Comparison of ENCODE assay signal across 9 mouse cellular contexts in the genomic region with DNA sequence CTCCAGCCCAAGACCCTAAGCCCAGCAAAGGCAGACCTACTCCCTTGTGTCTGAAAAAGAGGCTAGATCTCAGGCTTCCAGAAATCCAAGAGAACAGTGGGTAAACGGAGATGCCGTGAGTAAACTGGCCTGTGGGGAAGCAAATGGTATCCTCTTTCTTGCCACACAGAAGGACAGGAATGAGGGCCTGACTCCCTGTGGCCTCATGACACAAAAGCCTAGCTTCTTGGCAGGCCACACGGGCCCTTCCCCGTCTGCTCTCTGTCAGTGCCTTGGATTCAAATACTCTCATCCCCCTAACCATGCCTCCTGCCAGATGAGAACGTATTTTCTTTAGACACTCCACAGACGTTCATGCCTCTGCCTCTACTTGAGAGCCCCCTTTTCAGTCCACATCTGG.
A peak's percentile ranks its signal among the peaks of the same experiment; 100 is the strongest.
DNase-seq lines count a peak whose midpoint lies in the region; ATAC-seq and TF ChIP-seq lines count a peak whose summit lies in the region.
"Had no signal": no experiment of that assay in that cellular context is flagged by ENCODE, and none has a peak within 500 bp of the region (broad histone marks: within the 10 kb centered on the region; RNA-seq: fewer than 3 reads in every experiment).

No protein-coding gene starts in this region.

- no peak for TF ChIP-seq EP300 in liver, postnatal 0 days (IDR thresholded peaks at IDR 0.05; ENCODE audit: low read depth)

- WGBS in liver, embryonic 11.5 days: 56% methylated on average over 6 of the region's 6 CpGs
- 61% methylated on average over 6 of the region's 6 CpGs for WGBS in liver, postnatal 0 days (ENCODE audit: insufficient replicate concordance)
- WGBS in heart, embryonic 13.5 days: 31% methylated on average over 6 of the region's 6 CpGs
- WGBS in neural tube, embryonic 11.5 days: 34% methylated on average over 6 of the region's 6 CpGs

- no peak for ATAC-seq in liver, embryonic 11.5 days (replicated peaks; ENCODE audit: low FRiP score)
- ATAC-seq in liver, postnatal 0 days: no peak
- no peak for ATAC-seq in heart, embryonic 13.5 days (ENCODE audit: extremely low read depth, insufficient number of reproducible peaks, low FRiP score, low TSS enrichment)
- no peak for ATAC-seq in neural tube, embryonic 11.5 days (ENCODE audit: insufficient read depth, low FRiP score, low TSS enrichment)

- DNase-seq in embryo, embryonic 11 days: peak; percentile 32
- DNase-seq in embryo, embryonic 9.5 days (ENCODE audit: extremely low spot score): no peak
- DNase-seq in liver, embryonic 11.5 days (ENCODE audit: low spot score): no peak
- no peak for DNase-seq in liver, postnatal 0 days
- no peak for DNase-seq in neural tube, embryonic 11.5 days (ENCODE audit: low spot score)
- DNase-seq in left cerebral cortex, adult 9 months (ENCODE audit: low spot score in 2 of 2): no peak
- DNase-seq in frontal cortex, postnatal 10 days (ENCODE audit: low spot score in 2 of 2): no peak
- DNase-seq: liver, embryonic 13.5 days had no signal

- H3K4me2 ChIP-seq in liver, embryonic 11.5 days: no peak overlapping the region
- no peak overlapping the region for H3K4me2 ChIP-seq in liver, postnatal 0 days (ENCODE audit: low read depth, low read length)
- no peak overlapping the region for H3K4me2 ChIP-seq in heart, embryonic 13.5 days
- H3K4me2 ChIP-seq in neural tube, embryonic 11.5 days (ENCODE audit: low read depth): no peak overlapping the region
- H3K4me2 ChIP-seq: liver, embryonic 13.5 days had no signal

- no peak overlapping the region for H3K4me3 ChIP-seq in liver, embryonic 11.5 days (ENCODE audit: low read depth, low read length)
- H3K4me3 ChIP-seq in liver, postnatal 0 days (ENCODE audit: low read depth, low read length): no peak overlapping the region
- no peak overlapping the region for H3K4me3 ChIP-seq in heart, embryonic 13.5 days
- no peak overlapping the region for H3K4me3 ChIP-seq in neural tube, embryonic 11.5 days (ENCODE audit: low read depth, low read length)
- H3K4me3 ChIP-seq: liver, embryonic 13.5 days had no signal

- 0 out of 2 replicates have a peak, but pooled peaks cover 2% of the 10 kb centered on the region for H3K4me1 ChIP-seq in liver, embryonic 11.5 days (replicated peaks; ENCODE audit: control insufficient read depth, insufficient read depth, low read length)
- H3K4me1 ChIP-seq in liver, postnatal 0 days (ENCODE audit: insufficient read depth): no peaks in the 10 kb centered on the region
- H3K4me1 ChIP-seq in heart, embryonic 13.5 days: peaks cover 39% of the 10 kb centered on the region
- peaks cover 4% of the 10 kb centered on the region; the same call in 1 of the 2 replicates for H3K4me1 ChIP-seq in neural tube, embryonic 11.5 days (ENCODE audit: control insufficient read depth, insufficient read depth, low read length)
- H3K4me1 ChIP-seq: liver, embryonic 13.5 days had no signal

- no peaks in the 10 kb centered on the region for H3K36me3 ChIP-seq in liver, embryonic 11.5 days (ENCODE audit: control insufficient read depth, insufficient read depth, low read length)
- H3K36me3 ChIP-seq in liver, postnatal 0 days (replicated peaks; ENCODE audit: insufficient read depth, low read length): no peaks in the 10 kb centered on the region
- no peaks in the 10 kb centered on the region for H3K36me3 ChIP-seq in heart, embryonic 13.5 days
- H3K36me3 ChIP-seq in neural tube, embryonic 11.5 days (ENCODE audit: control insufficient read depth, insufficient read depth, low read length): no peaks in the 10 kb centered on the region
- H3K36me3 ChIP-seq: liver, embryonic 13.5 days had no signal

- no peaks in the 10 kb centered on the region for H3K9me3 ChIP-seq in liver, embryonic 11.5 days (ENCODE audit: control insufficient read depth, low read length)
- H3K9me3 ChIP-seq in liver, postnatal 0 days (ENCODE audit: low read length): no peaks in the 10 kb centered on the region
- 0 out of 2 replicates have a peak, but pooled peaks cover 4% of the 10 kb centered on the region for H3K9me3 ChIP-seq in heart, embryonic 13.5 days
- H3K9me3 ChIP-seq in neural tube, embryonic 11.5 days (ENCODE audit: control insufficient read depth, low read length): no peaks in the 10 kb centered on the region
- H3K9me3 ChIP-seq: liver, embryonic 13.5 days had no signal

- H3K27ac ChIP-seq in liver, embryonic 11.5 days (ENCODE audit: low read depth, low read length): peak overlapping the region; percentile 65; the same call in 1 of the 2 replicates
- H3K27ac ChIP-seq in liver, postnatal 0 days (ENCODE audit: low read depth): no peak overlapping the region
- peak overlapping the region; percentile 97 for H3K27ac ChIP-seq in heart, embryonic 13.5 days (replicated peaks)
- H3K27ac ChIP-seq in neural tube, embryonic 11.5 days (ENCODE audit: low read depth, low read length): peak overlapping the region; percentile 49; the same call in 1 of the 2 replicates

- H3K9ac ChIP-seq in liver, embryonic 11.5 days (ENCODE audit: low read depth, low read length): no peak overlapping the region
- no peak overlapping the region for H3K9ac ChIP-seq in liver, postnatal 0 days (replicated peaks)
- peak overlapping the region; percentile 74; the same call in 1 of the 2 replicates for H3K9ac ChIP-seq in heart, embryonic 13.5 days
- H3K9ac ChIP-seq in neural tube, embryonic 11.5 days (ENCODE audit: low read length): no peak overlapping the region
- H3K9ac ChIP-seq: liver, embryonic 13.5 days had no signal

- no peaks in the 10 kb centered on the region for H3K27me3 ChIP-seq in liver, embryonic 11.5 days (replicated peaks; ENCODE audit: control insufficient read depth, insufficient read depth, low read length)
- no peaks in the 10 kb centered on the region for H3K27me3 ChIP-seq in liver, postnatal 0 days (ENCODE audit: insufficient read depth, low read length)
- no peaks in the 10 kb centered on the region for H3K27me3 ChIP-seq in heart, embryonic 13.5 days (replicated peaks)
- H3K27me3 ChIP-seq in neural tube, embryonic 11.5 days (ENCODE audit: control insufficient read depth, insufficient read depth, low read length): no peaks in the 10 kb centered on the region
- H3K27me3 ChIP-seq: liver, embryonic 13.5 days had no signal

- no peak for TF ChIP-seq CTCF in liver, postnatal 0 days (IDR thresholded peaks at IDR 0.05; ENCODE audit: low read depth)
